Mouse (Mus musculus) liver, embryonic 16.5 days (tissue): ENCODE results near the gene Vmn1r223. TPM values are rescaled to one million over a fixed set of nuclear protein-coding genes. Genes with fewer than 3 reads are reported as not detected.
"Not testable (repeated sequence)": the region's sequence is repeated elsewhere in the genome, so short reads cannot be mapped to it uniquely, and the experiment has no call there.

ENCODE experiments used
- ATAC-seq: fragments of 200-750 bp; cut with Nextera tagmentation; 2 replicates; pipeline ENCODE4 v1.8.0; 2017; ENCODE audit warnings: low read depth, mild to moderate bottlenecking, moderate number of reproducible peaks, moderate library complexity
- H3K27ac ChIP-seq: fragments of 300-500 bp; sonication (generic); 2 replicates; pipeline ENCODE4 v1.5.1; 2014; ENCODE audit warnings: mild to moderate bottlenecking, low read length
- H3K27me3 ChIP-seq: fragments of 300-500 bp; sonication (generic); 2 replicates; pipeline ENCODE4 v1.6.1; 2014; ENCODE audit warnings: low read depth, low read length, mixed read lengths; ENCODE audit not compliant: control insufficient read depth, insufficient read depth
- H3K36me3 ChIP-seq: fragments of 300-500 bp; sonication (generic); 2 replicates; pipeline ENCODE4 v1.6.1; 2014; ENCODE audit warnings: mild to moderate bottlenecking; ENCODE audit not compliant: control insufficient read depth, insufficient read depth
- H3K4me1 ChIP-seq: fragments of 300-500 bp; sonication (generic); 2 replicates; pipeline ENCODE4 v1.6.1; 2014; ENCODE audit warnings: low read depth, low read length, mixed read lengths; ENCODE audit not compliant: control insufficient read depth
- H3K4me2 ChIP-seq: fragments of 300-500 bp; sonication (generic); 2 replicates; pipeline ENCODE4 v1.6.1; 2014; ENCODE audit warnings: low read depth, low read length, mixed read lengths
- H3K4me3 ChIP-seq: fragments of 300-500 bp; sonication (generic); 2 replicates; pipeline ENCODE4 v1.5.1; 2014; ENCODE audit warnings: low read depth, mild to moderate bottlenecking, low read length
- H3K9ac ChIP-seq: fragments of 300-500 bp; sonication (generic); 2 replicates; pipeline ENCODE4 v1.6.1; 2014; ENCODE audit warnings: low read depth, low read length
- H3K9me3 ChIP-seq: fragments of 300-500 bp; sonication (generic); replicated peaks from 2 replicates; pipeline ENCODE4 v1.6.1; 2016; ENCODE audit warnings: low read length; ENCODE audit not compliant: control insufficient read depth
- WGBS: fragments of 180-500 bp; shearing (Covaris S2); extraction: QIAGEN DNeasy Blood & Tissue Kit; methylation state at CpG from one replicate; pipeline ENCODE4 v1.1.7; 2014; ENCODE audit not compliant: insufficient replicate concordance; 5-methylcytosine and 5-hydroxymethylcytosine counted together
- polyA plus RNA-seq: library from polyadenylated mRNA; unstranded; fragments of >200 nt; fragmentation: Nextera tagmentation; extraction: Ambion mirVana; gene quantifications from 2 replicates; pipeline ENCODE4 v1.2.1, GENCODE M21; 2015

The Vmn1r223 gene
- polyA plus RNA-seq, result not detected in 2 replicates

DNA sequence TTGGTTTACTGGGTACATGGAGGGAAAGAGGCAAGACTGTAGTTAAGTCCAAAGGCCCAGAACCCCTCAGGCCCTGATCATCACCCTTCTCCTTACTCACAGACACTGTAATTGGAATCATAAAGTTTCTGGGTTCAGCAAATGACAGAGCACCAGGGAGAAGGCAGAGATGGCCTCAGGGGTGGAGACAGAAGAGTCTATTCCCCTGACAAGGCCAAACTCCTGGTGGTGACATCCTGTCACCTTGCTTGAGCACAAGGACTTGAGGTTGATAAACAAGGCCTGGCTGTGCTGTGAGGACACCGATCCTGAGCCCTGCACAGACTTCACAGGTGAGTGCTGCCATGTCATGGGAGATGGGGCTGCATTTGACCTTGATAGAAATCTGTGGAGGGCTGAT lies at the start of gene Vmn1r223:
Vmn1r223 (plus strand) TSS at position 301 of the 400 bp plus-strand sequence.
- not testable (repeated sequence) for H3K9ac ChIP-seq, H3K27me3 ChIP-seq, ATAC-seq, H3K9me3 ChIP-seq, H3K4me3 ChIP-seq, H3K27ac ChIP-seq, H3K4me2 ChIP-seq, H3K36me3 ChIP-seq, H3K4me1 ChIP-seq
- 55% methylated on average over 1 of the region's 1 CpGs for WGBS

DNA sequence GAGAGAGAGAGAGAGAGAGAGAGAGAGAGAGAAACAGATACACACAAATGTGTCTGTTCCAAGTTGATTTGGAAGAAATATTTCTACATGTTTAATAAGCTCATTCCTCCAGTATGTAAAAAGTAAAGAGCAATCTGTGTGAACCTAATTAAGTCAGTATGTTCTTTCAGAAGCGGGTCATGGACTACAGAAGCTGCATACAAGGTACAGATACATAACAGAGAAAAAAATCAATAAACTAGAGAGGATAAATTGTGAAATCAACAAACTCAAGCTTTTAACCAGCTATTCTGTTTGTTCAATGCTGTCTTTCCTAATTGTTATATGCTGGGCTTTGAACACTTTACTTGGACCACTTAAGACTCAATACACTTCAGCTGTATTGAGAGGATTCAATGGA lies 43.0 kb upstream of the Vmn1r223 start:
- H3K4me2 ChIP-seq, H3K9ac ChIP-seq, H3K36me3 ChIP-seq, H3K27ac ChIP-seq, H3K9me3 ChIP-seq, H3K4me1 ChIP-seq, H3K27me3 ChIP-seq, H3K4me3 ChIP-seq, ATAC-seq: not testable (repeated sequence)
- WGBS, result 33% methylated on average over 1 of the region's 1 CpGs

GRCm38 (mm10) chr13:23213827-23214226 lies 33.1 kb upstream of the Vmn1r223 start, which contains the start of gene Vmn1r221:
TSS of gene Vmn1r221 (plus strand) at chr13:23214127.
- 58% methylated on average over 2 of the region's 2 CpGs for WGBS

DNA sequence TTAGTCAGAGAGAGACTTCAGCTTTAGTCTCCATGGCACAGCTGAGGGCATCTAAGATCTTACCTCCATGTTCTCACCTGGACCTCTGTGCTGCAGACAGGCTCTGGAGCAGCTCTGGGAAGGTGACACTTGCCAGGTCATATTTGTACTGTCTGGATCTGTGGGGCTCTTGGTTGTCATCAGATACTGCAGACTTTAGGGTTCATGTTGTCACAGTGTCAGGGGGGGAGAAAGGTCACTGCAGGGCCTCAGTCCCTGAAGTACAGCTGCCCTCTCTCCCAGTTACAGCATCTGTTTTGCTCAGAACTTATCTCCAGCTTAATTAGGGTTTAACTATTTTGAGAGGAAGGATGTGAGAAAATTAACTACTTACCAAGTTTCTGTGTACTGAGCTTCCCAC lies 11.1 kb upstream of the Vmn1r223 start, which contains the start of gene Vmn1r222:
Vmn1r222 (minus strand) TSS at position 101 of the 400 bp plus-strand sequence.
- not testable (repeated sequence) for H3K27ac ChIP-seq, H3K4me3 ChIP-seq, H3K27me3 ChIP-seq, ATAC-seq, H3K4me1 ChIP-seq, H3K9me3 ChIP-seq, H3K36me3 ChIP-seq, H3K9ac ChIP-seq, H3K4me2 ChIP-seq

More at GRCm38 (mm10) chr13:23213827-23214226, 33.1 kb upstream of the Vmn1r223 start, which contains the start of gene Vmn1r221:
- not testable (repeated sequence) for H3K9ac ChIP-seq, H3K4me3 ChIP-seq, H3K27me3 ChIP-seq, H3K36me3 ChIP-seq, ATAC-seq, H3K9me3 ChIP-seq, H3K4me2 ChIP-seq, H3K4me1 ChIP-seq, H3K27ac ChIP-seq

DNA sequence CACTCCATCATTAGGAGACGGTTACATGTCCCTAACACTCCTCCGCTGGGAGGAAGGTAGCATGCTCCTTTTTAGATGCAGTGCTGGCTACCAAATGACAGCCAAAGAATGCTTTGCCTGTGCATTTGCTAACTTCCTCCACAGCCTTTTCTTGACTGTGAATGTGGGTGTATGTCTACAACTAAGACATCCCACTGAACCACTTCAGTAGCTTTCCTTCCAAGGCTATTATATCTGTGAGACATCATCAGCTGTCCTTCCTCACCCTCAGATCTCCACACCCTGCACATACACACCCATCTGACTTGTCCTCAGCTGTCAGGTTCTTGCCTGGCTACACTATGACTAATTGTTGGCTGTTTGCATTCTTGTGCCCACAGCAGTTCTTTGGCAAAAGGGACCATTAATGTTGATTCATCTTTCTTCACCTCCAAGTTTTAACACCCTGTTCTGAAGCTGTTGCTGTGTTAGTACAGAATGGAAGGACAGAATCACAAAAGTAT lies 11.7 kb downstream of the Vmn1r223 start:
- Histone ChIP-seq H3K9ac (no peak overlapping the region), H3K27ac (no peak overlapping the region), H3K27me3 (no peaks in the 10 kb centered on the region), H3K36me3 (no peaks in the 10 kb centered on the region), H3K4me2 (no peak overlapping the region), H3K9me3 (no peaks in the 10 kb centered on the region), H3K4me3 (no peak overlapping the region), H3K4me1 (no peaks in the 10 kb centered on the region)
- WGBS, result 68% methylated on average over 2 of the region's 2 CpGs
- no peak for ATAC-seq

DNA sequence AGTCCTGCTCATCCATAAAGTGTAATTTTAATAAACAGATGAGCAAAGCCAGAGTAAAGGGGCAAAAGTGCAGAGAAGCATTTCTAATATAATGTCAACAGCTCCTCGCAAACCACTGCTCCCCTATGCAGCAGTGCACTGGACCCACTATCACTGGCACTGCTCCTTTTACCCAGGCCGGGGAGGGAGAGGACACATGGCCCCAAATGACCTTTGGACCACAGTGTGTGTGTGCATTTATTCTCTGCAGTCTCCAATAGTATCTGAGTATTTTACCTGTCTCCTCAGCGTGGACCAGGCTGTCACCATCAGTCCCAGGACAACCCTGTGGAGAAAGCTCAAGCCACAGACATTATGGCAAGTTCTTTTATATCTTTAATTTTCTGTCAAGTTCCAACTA lies 21.7 kb downstream of the Vmn1r223 start:
- not testable (repeated sequence) for H3K4me1 ChIP-seq, H3K9me3 ChIP-seq, H3K4me2 ChIP-seq, H3K36me3 ChIP-seq, ATAC-seq, H3K27ac ChIP-seq, H3K9ac ChIP-seq, H3K4me3 ChIP-seq, H3K27me3 ChIP-seq
- WGBS, result 59% methylated on average over 3 of the region's 3 CpGs

DNA sequence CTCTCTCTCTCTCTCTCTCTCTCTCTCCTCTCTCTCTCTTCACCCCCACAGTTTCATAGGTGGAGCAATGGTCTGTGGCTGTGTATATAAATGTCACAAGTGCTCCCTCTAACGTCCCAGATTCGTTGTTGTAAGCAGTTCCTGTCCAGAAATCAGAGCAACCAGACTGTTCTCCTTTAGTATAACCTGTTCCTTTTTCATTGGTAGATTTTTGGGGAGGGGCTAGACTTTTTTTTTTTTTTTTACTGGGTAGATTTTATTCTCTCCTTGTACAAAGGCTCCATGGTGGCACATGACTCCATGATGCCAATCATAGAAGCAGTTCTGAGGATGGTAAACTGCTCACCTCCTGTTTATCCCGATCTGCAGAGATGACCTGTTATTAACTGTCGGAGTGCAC lies 22.2 kb downstream of the Vmn1r223 start:
- not testable (repeated sequence) for H3K9ac ChIP-seq, H3K4me3 ChIP-seq, H3K4me2 ChIP-seq, ATAC-seq, H3K4me1 ChIP-seq, H3K9me3 ChIP-seq, H3K27me3 ChIP-seq, H3K36me3 ChIP-seq, H3K27ac ChIP-seq
- 37% methylated on average over 4 of the region's 4 CpGs for WGBS

DNA sequence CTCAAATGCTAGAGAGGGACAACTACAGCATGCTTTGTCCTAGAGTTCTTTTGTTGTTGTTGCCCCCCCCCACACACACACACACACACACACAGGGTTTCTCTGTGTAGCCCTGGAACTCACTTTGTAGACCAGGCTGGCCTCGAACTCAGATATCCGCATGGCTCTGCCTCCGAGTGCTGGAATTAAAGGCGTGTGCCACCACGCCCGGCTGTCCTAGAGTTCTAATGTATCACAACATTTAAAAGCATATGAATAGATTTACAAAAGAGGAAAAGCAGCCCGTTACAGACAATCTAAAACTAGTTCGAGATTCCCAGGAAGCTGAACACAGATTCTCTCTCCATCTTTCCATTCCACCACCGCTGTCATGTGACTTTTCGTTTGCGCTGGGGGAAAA lies 22.7 kb downstream of the Vmn1r223 start:
- Histone ChIP-seq H3K4me3 (no peak overlapping the region), H3K9me3 (no peaks in the 10 kb centered on the region), H3K4me2 (no peak overlapping the region), H3K36me3 (no peaks in the 10 kb centered on the region), H3K27me3 (peaks cover 5% of the 10 kb centered on the region), H3K9ac (no peak overlapping the region), H3K4me1 (no peaks in the 10 kb centered on the region), H3K27ac (no peak overlapping the region)
- 19% methylated on average over 11 of the region's 11 CpGs for WGBS
- ATAC-seq, result no peak

DNA sequence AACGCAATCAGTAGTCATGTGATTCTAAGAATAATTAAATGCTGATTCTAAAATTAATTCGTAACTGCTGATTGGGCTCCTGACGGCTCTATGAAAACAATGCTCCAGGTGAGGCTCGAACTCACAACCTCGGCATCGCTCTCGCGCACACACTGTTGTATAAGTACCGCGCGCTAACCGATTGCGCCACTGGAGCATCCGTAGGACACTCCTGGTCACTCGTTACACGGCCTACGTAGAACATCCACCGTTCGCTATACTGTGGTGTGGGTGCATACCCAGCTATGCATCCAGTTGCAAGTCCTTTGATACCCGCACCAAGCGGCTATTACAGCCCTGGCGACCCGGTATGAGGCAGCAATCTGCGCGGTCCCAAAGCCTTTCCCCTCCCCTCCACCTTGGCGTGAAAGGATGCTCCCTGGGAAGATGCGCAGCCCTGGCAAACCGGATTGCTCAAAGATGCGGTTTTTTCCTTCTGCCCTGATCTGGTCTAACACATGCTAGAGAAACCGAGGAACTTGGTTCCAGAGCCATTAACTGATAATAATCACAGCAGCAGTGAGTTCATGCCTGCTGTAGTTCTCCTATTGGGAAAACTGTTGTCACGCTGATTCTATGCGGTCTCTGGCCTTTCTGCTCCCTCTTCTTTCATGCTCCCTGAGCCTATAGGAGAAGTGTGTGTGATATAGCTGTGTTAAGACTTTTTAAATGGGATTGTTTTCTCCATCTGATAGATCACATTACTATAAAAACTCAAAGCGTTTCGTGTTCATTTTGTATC lies 23.6 kb downstream of the Vmn1r223 start:
- peaks cover 5% of the 10 kb centered on the region for H3K27me3 ChIP-seq
- H3K9me3 ChIP-seq, result no peaks in the 10 kb centered on the region
- H3K36me3 ChIP-seq, result no peaks in the 10 kb centered on the region
- H3K4me1 ChIP-seq, result no peaks in the 10 kb centered on the region
- H3K9ac ChIP-seq, result no peak overlapping the region
- ATAC-seq, result 0 out of 2 replicates have a peak, but pooled peaks have one; percentile 35
- peak overlapping the region; percentile 27; the same call in 1 of the 2 replicates for H3K4me2 ChIP-seq
- H3K27ac ChIP-seq, result no peak overlapping the region
- no peak overlapping the region for H3K4me3 ChIP-seq
- 2% methylated on average over 34 of the region's 34 CpGs for WGBS
